Mouse (Mus musculus) heart, embryonic 11.5 days (tissue): ENCODE results near the gene Gm11568. TPM values are rescaled to one million over a fixed set of nuclear protein-coding genes. Genes with fewer than 3 reads are reported as not detected.
"Not testable (repeated sequence)": the region's sequence is repeated elsewhere in the genome, so short reads cannot be mapped to it uniquely, and the experiment has no call there.

Experiments
- ATAC-seq: fragments of 200-750 bp; cut with Nextera tagmentation; replicated peaks from 2 replicates; pipeline ENCODE4 v1.8.0; 2017; ENCODE audit warnings: moderate library complexity; ENCODE audit not compliant: insufficient number of reproducible peaks, low FRiP score, low TSS enrichment
- H3K27ac ChIP-seq: fragments of 300-500 bp; sonication (generic); 2 replicates; pipeline ENCODE4 v1.5.1; 2014; ENCODE audit warnings: mild to moderate bottlenecking, low read depth, low read length
- H3K27me3 ChIP-seq: fragments of 300-500 bp; sonication (generic); 2 replicates; pipeline ENCODE4 v1.6.1; 2014; ENCODE audit warnings: mild to moderate bottlenecking, low read length, mixed read lengths; ENCODE audit not compliant: control insufficient read depth, insufficient read depth
- H3K36me3 ChIP-seq: fragments of 300-500 bp; sonication (generic); 2 replicates; pipeline ENCODE4 v1.6.1; 2014; ENCODE audit warnings: mild to moderate bottlenecking, low read length, moderate library complexity, mixed read lengths; ENCODE audit not compliant: control insufficient read depth, insufficient read depth
- H3K4me1 ChIP-seq: fragments of 300-500 bp; sonication (generic); 2 replicates; pipeline ENCODE4 v1.6.1; 2014; ENCODE audit warnings: low read length; ENCODE audit not compliant: control insufficient read depth, insufficient read depth
- H3K4me2 ChIP-seq: fragments of 300-500 bp; sonication (generic); 2 replicates; pipeline ENCODE4 v1.6.1; 2014; ENCODE audit warnings: mild to moderate bottlenecking, moderate library complexity
- H3K4me3 ChIP-seq: fragments of 300-500 bp; sonication (generic); 2 replicates; pipeline ENCODE4 v1.5.1; 2014; ENCODE audit warnings: low read depth, low read length
- H3K9ac ChIP-seq: fragments of 300-500 bp; sonication (generic); 2 replicates; pipeline ENCODE4 v1.6.1; 2014; ENCODE audit warnings: mild to moderate bottlenecking, low read depth, low read length, moderate library complexity
- H3K9me3 ChIP-seq: fragments of 300-500 bp; sonication (generic); replicated peaks from 2 replicates; pipeline ENCODE4 v1.6.1; 2016; ENCODE audit warnings: low read length; ENCODE audit not compliant: control insufficient read depth
- WGBS: fragments of 180-500 bp; shearing (Covaris S2); extraction: QIAGEN DNeasy Blood & Tissue Kit; methylation state at CpG from one replicate; pipeline ENCODE4 v1.1.7; 2014; ENCODE audit not compliant: insufficient replicate concordance; 5-methylcytosine and 5-hydroxymethylcytosine counted together
- polyA plus RNA-seq: library from polyadenylated mRNA; unstranded; fragments of >200 nt; fragmentation: Nextera tagmentation; extraction: Ambion mirVana; gene quantifications from 2 replicates; pipeline ENCODE4 v1.2.1, GENCODE M21; 2014

Gm11568 gene
- not detected in 2 replicates for polyA plus RNA-seq

DNA sequence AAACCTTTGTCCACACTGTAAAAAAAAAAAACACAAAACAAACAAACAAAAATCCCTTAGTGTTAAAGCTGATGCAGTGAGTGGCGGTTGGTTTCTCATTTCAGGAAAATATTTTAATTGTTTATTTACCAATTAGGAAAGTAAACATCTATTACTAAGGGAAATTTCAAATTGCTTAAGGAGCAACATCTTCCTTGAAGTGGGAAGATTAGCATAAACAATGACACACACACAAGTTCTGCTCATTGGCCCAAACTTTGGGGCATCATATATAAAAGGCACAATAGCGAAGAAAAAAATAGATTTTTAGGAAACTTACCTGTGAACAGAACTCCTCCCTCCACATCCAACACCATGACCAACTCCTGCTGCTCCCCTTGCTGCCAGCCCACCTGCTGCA, at the start of gene Gm11568:
Gm11568 (plus strand) TSS at position 301 of the 400 bp plus-strand sequence.
- Histone ChIP-seq H3K4me1 (no peaks in the 10 kb centered on the region), H3K4me2 (no peak within 1 kb of the TSS), H3K36me3 (no peaks in the 10 kb centered on the region), H3K9me3 (no peaks in the 10 kb centered on the region), H3K27me3 (no peaks in the 10 kb centered on the region), H3K9ac (no peak within 1 kb of the TSS), H3K27ac (no peak within 1 kb of the TSS), H3K4me3 (no peak within 1 kb of the TSS)
- ATAC-seq: no peak
- WGBS: 73% methylated on average over 2 of the region's 2 CpGs

DNA sequence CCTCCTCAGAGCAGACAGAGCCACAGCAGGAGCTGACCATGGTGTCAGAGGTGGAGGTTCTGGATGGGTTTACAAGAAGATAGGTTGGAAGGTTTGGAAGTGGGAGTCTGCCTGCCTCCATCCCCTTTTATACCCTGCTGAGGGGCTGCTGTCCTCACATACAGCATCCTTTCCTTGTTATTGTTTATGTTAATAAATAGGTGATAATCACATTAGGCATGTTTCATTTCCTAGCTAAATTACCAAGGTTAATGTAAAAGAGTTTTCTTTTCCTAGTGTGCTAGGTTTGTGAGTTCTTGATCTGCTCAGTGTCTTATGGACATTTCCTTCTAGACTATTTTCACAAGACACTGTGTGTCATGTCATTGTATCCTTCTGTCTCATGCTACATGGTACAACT, 47.9 kb upstream of the Gm11568 start, which contains the start of gene Krtap4-13:
Krtap4-13 (minus strand) TSS at position 101 of the 400 bp plus-strand sequence.
- not testable (repeated sequence) for H3K4me3 ChIP-seq, H3K36me3 ChIP-seq, H3K4me1 ChIP-seq, H3K27me3 ChIP-seq, H3K27ac ChIP-seq, H3K9ac ChIP-seq, H3K9me3 ChIP-seq, ATAC-seq, H3K4me2 ChIP-seq

DNA sequence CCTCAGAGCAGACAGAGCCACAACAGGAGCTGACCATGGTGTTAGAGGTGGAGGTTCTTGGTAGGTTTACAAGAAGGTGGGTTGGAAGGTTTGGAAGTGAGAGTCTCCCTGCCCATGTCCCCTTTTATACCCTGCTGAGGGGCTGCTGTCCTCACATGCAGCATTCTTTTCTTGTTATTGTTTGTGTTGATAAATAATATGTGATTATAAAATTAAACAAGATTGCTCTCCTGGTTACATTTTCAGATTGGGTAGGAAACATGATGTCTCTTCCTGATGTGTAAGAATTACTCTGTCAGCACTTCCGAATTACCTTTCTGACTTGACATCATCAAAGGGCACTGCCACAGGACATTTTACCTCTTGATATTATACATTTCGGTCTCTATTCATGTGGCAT, 42.2 kb upstream of the Gm11568 start, which contains the start of gene Gm11564:
Gm11564 (minus strand) TSS at position 101 of the 400 bp plus-strand sequence.
- not testable (repeated sequence) for H3K9ac ChIP-seq, H3K4me3 ChIP-seq, H3K4me2 ChIP-seq, H3K4me1 ChIP-seq, H3K27ac ChIP-seq, ATAC-seq, H3K27me3 ChIP-seq, H3K9me3 ChIP-seq, H3K36me3 ChIP-seq
- 81% methylated on average over 2 of the region's 2 CpGs for WGBS

DNA sequence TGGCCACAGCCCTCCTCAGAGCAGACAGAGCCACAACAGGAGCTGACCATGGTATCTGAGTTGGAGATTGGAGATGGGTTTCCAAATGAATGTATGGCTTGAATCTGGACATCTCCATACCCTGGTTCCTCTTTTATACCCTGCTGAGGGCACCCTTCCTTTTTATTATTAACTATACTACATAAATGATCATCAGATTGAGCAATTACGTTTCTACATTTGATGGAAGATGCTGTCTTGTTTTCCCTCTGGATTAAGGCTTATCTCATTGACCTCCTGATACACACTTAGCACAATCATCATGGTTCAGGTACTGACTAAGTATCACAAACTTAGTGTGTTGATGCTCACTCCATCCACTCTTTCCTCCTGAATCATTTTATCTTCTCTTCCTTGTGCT, 19.8 kb upstream of the Gm11568 start, which contains the start of gene 2300003K06Rik:
2300003K06Rik (minus strand) TSS at position 101 of the 400 bp plus-strand sequence.
- Histone ChIP-seq H3K4me1 (no peaks in the 10 kb centered on the region), H3K27ac (no peak within 1 kb of the TSS), H3K27me3 (no peaks in the 10 kb centered on the region), H3K36me3 (no peaks in the 10 kb centered on the region), H3K4me3 (no peak within 1 kb of the TSS), H3K9me3 (no peaks in the 10 kb centered on the region), H3K4me2 (no peak within 1 kb of the TSS), H3K9ac (no peak within 1 kb of the TSS)
- 71% methylated on average over 1 of the region's 1 CpGs for WGBS
- no peak for ATAC-seq

DNA sequence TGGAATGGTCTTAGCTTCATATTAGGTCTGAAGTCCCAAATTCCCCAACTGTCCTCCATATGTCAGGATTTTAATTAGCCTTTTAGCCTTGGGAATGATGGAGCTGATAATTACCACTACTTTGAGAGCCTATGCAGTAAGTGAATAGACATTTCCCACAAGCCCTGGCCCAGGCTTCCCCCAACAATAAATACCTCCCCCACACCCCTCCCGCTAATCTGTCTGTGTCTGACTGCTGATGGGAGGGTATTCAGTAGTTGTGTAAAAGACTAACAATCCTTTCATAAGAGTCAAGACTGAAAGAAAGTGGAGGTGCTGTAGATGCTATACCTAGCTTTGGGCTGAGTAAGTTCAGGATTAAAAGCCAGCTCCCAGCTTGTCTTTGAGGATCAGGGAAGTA, 15.5 kb upstream of the Gm11568 start:
- Histone ChIP-seq H3K4me1 (no peaks in the 10 kb centered on the region), H3K36me3 (no peaks in the 10 kb centered on the region), H3K9ac (no peak overlapping the region), H3K4me3 (no peak overlapping the region), H3K27ac (no peak overlapping the region), H3K9me3 (no peaks in the 10 kb centered on the region), H3K27me3 (no peaks in the 10 kb centered on the region), H3K4me2 (no peak overlapping the region)
- 67% methylated on average over 1 of the region's 1 CpGs for WGBS
- no peak for ATAC-seq

DNA sequence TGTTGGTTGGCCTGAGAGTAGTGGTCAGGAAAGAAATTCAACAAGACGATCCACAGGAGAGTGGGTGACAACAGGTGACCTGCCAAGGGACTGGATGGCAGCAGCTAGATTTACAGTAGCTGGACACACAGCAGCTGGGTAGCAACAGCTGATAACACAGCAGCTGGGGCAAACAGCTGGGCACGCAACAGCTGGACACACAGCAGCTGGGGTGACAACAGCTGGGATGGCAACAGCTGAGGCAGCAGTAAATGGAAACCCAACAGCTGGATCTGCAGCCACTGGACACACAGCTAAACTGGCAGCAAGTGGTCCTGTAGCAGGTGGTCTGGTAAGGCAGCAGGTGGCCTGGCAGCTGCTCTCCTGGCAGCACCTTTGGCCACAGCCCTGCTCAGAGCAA, 11.0 kb upstream of the Gm11568 start:
- Histone ChIP-seq H3K9ac (no peak overlapping the region), H3K9me3 (no peaks in the 10 kb centered on the region), H3K4me3 (no peak overlapping the region), H3K4me2 (no peak overlapping the region), H3K27ac (no peak overlapping the region), H3K36me3 (no peaks in the 10 kb centered on the region), H3K27me3 (no peaks in the 10 kb centered on the region), H3K4me1 (no peaks in the 10 kb centered on the region)
- ATAC-seq: no peak
- WGBS: 80% methylated on average over 2 of the region's 2 CpGs

DNA sequence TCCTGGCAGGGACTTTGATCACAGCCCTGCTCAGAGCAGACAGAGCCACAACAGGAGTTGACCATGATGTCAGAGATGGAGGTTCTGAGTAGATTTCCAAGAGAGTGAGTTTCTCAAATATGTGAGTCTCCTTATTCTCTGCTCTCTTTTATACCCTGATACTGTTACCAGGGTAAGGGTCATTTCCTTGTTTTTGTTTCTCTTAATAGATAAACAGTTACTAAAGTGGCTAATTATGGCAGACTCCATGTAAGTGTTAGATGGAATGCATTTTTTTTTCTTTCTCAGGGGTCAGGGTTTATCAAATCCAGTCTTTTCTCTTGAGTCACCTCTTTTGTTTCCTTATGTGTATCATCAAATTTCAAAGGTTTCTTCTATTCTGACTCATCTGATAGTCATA, 6.2 kb upstream of the Gm11568 start, which contains the start of gene Krtap4-16:
Krtap4-16 (minus strand) TSS at position 101 of the 400 bp plus-strand sequence.
- no peak within 1 kb of the TSS for H3K27ac ChIP-seq
- no peak within 1 kb of the TSS for H3K4me2 ChIP-seq
- H3K36me3 ChIP-seq: no peaks in the 10 kb centered on the region
- no peak for ATAC-seq
- no peaks in the 10 kb centered on the region for H3K9me3 ChIP-seq
- no peaks in the 10 kb centered on the region for H3K27me3 ChIP-seq
- H3K9ac ChIP-seq: no peak within 1 kb of the TSS
- H3K4me1 ChIP-seq: no peaks in the 10 kb centered on the region
- no peak within 1 kb of the TSS for H3K4me3 ChIP-seq

DNA sequence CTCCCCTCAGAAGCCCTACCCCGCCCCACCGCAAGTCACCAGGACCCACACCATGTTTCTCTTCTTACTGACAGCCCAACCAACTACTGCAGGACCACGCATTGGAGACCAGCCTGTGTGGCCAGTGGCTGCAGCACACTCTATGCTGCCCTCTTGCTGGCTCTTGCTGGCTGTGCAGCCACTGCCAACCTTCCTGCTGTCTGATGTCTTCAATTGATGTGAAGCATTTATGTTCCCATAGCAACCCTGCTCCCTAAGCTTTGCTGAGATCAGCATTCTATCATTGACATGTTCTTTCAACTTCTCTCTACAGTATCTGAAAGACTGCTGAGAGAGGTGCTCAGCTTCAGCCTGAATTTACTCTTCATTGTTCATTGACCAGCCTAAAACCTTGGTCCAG, 3.6 kb upstream of the Gm11568 start:
- WGBS: 57% methylated on average over 3 of the region's 3 CpGs
- H3K4me3 ChIP-seq: no peak overlapping the region

DNA sequence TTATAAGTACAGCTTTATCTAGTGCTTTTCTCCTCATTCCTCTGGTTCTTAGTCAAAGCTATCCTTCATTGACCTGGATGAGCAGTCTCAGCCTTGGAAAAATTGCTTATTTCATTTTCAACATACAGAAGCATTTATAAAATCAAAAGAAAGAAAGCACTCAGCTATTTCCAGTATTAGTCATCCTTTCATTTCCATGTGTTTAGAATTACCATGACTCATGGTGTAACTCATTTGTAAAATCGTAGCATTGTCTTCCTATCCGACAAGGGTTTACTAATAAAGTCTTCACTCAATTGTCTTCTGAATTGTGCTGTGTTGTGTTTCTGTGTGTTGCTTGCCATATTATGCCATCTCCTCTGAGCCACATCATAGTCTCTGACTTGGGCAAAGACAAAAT, 1.0 kb downstream of the Gm11568 start:
- H3K9ac ChIP-seq: no peak overlapping the region
- WGBS: 80% methylated on average over 2 of the region's 2 CpGs
- H3K4me2 ChIP-seq: no peak overlapping the region
- no peaks in the 10 kb centered on the region for H3K36me3 ChIP-seq
- H3K4me3 ChIP-seq: no peak overlapping the region
- no peaks in the 10 kb centered on the region for H3K4me1 ChIP-seq
- no peak for ATAC-seq
- no peak overlapping the region for H3K27ac ChIP-seq
- no peaks in the 10 kb centered on the region for H3K27me3 ChIP-seq
- H3K9me3 ChIP-seq: no peaks in the 10 kb centered on the region

More for the DNA sequence above, 3.6 kb upstream of the Gm11568 start:
- Histone ChIP-seq H3K27me3 (no peaks in the 10 kb centered on the region), H3K9ac (no peak overlapping the region), H3K4me2 (no peak overlapping the region), H3K9me3 (no peaks in the 10 kb centered on the region), H3K36me3 (no peaks in the 10 kb centered on the region), H3K4me1 (no peaks in the 10 kb centered on the region), H3K27ac (no peak overlapping the region)
- ATAC-seq: no peak
